ENCODE assay signal across 14 mouse cellular contexts in the genomic region with DNA sequence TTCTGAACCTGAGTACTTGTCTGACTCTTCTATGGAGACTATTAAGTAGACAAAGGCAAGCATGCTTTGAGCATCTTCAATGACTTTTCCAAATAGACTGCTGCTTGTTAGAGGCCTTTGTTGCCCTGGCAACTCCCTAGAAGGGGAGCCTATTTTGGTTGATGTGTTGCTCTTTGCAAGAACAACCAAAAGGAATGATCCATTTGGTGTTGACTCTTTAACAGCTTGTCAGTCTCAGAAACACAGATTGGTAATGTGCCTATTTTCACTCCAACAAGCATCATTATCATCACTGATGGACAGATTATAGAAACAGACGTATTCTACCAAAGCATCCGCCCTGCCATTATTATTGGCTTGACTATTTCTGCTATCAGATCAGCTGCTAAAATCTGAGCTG.
"Had no signal": no experiment of that assay in that cellular context is flagged by ENCODE, and none has a peak within 500 bp of the region (broad histone marks: within the 10 kb centered on the region; RNA-seq: fewer than 3 reads in every experiment).

No protein-coding gene starts in this region.

- ATAC-seq: intestine, embryonic 16.5 days; liver, embryonic 12.5 days; midbrain, embryonic 16.5 days had no signal

- DNase-seq: kidney, adult 2 months; kidney, postnatal 14 days; lung, embryonic 14.5 days; lung, postnatal 14 days; retina, postnatal 1 day; thymus, postnatal 4 days had no signal

- H3K4me1 ChIP-seq: kidney, embryonic 15.5 days; limb, embryonic 10.5 days; midbrain, embryonic 12.5 days; neural tube, embryonic 13.5 days had no signal

- H3K36me3 ChIP-seq: kidney, embryonic 15.5 days; limb, embryonic 10.5 days; liver, embryonic 12.5 days; midbrain, embryonic 12.5 days; neural tube, embryonic 13.5 days had no signal

- H3K9me3 ChIP-seq: kidney, embryonic 15.5 days; limb, embryonic 10.5 days; liver, embryonic 12.5 days; midbrain, embryonic 12.5 days; neural tube, embryonic 13.5 days had no signal

- H3K4me2 ChIP-seq: kidney, embryonic 15.5 days; liver, embryonic 12.5 days; lung, embryonic 14.5 days; midbrain, embryonic 12.5 days; neural tube, embryonic 13.5 days had no signal

- H3K27me3 ChIP-seq: kidney, embryonic 15.5 days; liver, embryonic 12.5 days; midbrain, embryonic 12.5 days; neural tube, embryonic 13.5 days had no signal

- H3K27ac ChIP-seq: kidney, embryonic 15.5 days; left cerebral cortex, adult 2 months; limb, embryonic 10.5 days; liver, embryonic 12.5 days; midbrain, embryonic 12.5 days; neural tube, embryonic 13.5 days had no signal

- H3K9ac ChIP-seq: kidney, embryonic 15.5 days; liver, embryonic 12.5 days; lung, embryonic 14.5 days; midbrain, embryonic 12.5 days; neural tube, embryonic 13.5 days had no signal

- H3K4me3 ChIP-seq: kidney, embryonic 15.5 days; left cerebral cortex, adult 2 months; limb, embryonic 10.5 days; liver, embryonic 12.5 days; midbrain, embryonic 12.5 days; neural tube, embryonic 13.5 days had no signal
